Mouse (Mus musculus) bone marrow macrophage, adult 2 months (primary cell): ENCODE measurements around the gene Lcn10.

Experiments used
- CTCF ChIP-seq: IDR thresholded peaks from 2 replicates; pipeline ENCODE4 v1.5.1; 2012; ENCODE audit warnings: low read depth, mild to moderate bottlenecking, low read length, moderate library complexity
- POLR2A ChIP-seq: IDR thresholded peaks from 2 replicates; pipeline ENCODE4 v1.6.1; 2012; ENCODE audit warnings: mild to moderate bottlenecking, low read depth, low read length, borderline replicate concordance

DNA sequence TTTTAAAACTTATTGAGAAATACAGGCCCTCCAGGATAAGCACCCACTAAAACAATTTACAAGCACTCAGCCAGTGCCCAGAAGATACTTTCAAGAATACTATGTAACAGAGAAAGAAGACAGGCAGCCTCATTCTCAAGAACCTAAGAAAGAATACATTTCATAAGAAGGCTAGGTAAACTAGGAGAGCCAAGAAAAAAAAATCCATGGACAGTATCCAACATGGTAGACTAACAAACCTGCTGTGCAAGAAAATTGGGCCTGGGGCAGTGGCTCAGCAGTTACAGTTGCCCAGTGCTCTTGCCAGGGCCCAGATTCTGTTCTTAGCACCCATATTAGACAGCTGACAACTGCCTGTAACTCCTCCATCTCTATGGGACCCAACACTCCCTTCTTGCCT lies 34.7 kb downstream of the Lcn10 start:
- no peak for TF ChIP-seq POLR2A
- TF ChIP-seq CTCF, result no peak
